Mouse (Mus musculus): ENCODE results near the gene Adtrp. TPM values are rescaled to one million over a fixed set of nuclear protein-coding genes. Genes with fewer than 3 reads are reported as not detected.
A peak's percentile ranks its signal among the peaks of the same experiment; 100 is the strongest.

Gene Adtrp
- 0.68 and 1.2 TPM in 2 replicates for polyA plus RNA-seq (2016; fragmentation: Nextera tagmentation; extraction: Ambion mirVana)

DNA sequence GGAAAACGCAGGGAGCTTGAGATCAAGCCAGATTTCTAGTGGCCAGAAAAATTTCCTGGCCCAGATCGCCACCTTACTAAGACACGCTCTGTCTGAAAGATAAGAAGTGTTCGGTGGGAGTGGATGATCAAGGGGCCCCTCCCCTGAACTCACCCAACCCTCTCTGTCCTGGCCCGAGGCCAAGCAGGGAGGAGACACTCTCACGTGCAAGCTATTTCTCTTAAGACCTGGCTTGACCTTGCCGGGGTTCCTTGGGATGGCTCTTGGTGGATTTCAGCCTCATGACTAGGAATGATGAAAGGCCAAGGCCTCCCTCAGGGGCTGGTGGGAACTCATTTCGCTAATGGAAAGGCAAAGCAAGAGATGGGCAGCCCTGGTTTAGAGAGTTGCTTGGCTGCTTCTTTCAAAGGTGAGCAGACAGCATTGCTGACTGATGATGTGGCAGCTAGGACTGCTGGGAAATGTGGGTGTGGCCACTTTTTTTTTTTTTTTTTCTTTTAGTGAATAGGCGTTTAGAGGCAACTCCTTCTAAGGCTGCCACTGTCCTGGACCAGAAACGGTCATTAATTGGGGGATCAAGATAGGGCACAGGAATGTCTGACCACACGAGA is at the start of gene Adtrp:
TSS of gene Adtrp (minus strand) at position 169 of the 611 bp plus-strand sequence.
- no peaks in the 10 kb centered on the region for H3K9me3 ChIP-seq
- H3K4me1 ChIP-seq, result peaks cover 10% of the 10 kb centered on the region; the same call in 1 of the 2 replicates
- H3K4me3 ChIP-seq, result no peak within 1 kb of the TSS
- H3K4me2 ChIP-seq (replicated peaks), result no peak within 1 kb of the TSS
- H3K27ac ChIP-seq, result 0 out of 2 replicates have a peak within 1 kb of the TSS, but pooled peaks have one; percentile 4
- H3K36me3 ChIP-seq, result no peaks in the 10 kb centered on the region
- H3K27me3 ChIP-seq, result no peaks in the 10 kb centered on the region
- no peak for ATAC-seq (ENCODE audit: insufficient number of reproducible peaks, insufficient read depth, low FRiP score, low TSS enrichment)
- H3K9ac ChIP-seq, result no peak within 1 kb of the TSS
- WGBS, result 63% methylated on average over 11 of the region's 11 CpGs

DNA sequence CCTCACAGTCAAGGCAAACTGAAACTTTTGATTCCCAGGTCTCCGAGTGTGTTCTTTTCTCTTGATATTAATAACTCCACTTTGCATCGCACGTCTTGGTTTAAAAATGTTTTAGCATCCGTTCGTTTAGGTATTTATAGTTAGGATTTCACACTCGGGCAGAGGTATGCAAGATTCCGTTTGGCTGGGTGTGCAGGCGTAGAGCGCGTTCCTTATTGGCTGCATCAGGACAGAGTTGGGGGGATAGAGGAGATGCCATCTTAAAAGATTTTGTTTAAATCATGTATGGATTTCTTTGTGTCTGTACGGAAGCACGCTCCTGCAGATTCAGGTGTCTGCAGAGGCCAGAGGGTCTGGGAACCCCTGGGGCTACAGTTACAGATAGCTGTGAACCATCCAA is 44.5 kb upstream of the Adtrp start:
- Histone ChIP-seq H3K9ac (no peak overlapping the region), H3K27ac (no peak overlapping the region)
- 91% methylated on average over 12 of the region's 12 CpGs for WGBS

DNA sequence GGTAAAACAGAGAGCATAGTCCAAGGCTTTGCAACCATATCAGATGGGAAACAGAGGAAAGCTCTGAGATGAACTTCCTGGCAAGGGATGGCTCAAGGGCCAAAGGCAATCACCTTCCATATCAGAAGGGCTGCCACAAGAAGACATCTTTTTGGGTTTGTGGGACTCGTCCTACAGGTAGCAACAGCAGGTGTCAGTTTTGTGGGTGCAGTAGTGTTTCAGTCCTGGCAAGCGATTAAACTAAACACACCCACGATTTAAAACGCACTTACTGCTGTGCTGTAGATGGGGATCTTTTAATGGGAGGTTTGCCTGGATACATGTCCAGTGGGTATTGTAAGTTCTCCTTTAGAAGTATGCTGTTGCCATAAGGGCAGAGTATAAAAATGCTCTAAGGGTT is 43.1 kb upstream of the Adtrp start:
- Histone ChIP-seq H3K27me3 (no peaks in the 10 kb centered on the region), H3K9me3 (no peaks in the 10 kb centered on the region), H3K9ac (no peak overlapping the region), H3K36me3 (no peaks in the 10 kb centered on the region), H3K4me1 (no peaks in the 10 kb centered on the region), H3K4me3 (no peak overlapping the region), H3K4me2 (replicated peaks) (no peak overlapping the region), H3K27ac (no peak overlapping the region)
- no peak for ATAC-seq (ENCODE audit: insufficient number of reproducible peaks, insufficient read depth, low FRiP score, low TSS enrichment)
- WGBS, result 87% methylated on average over 4 of the region's 4 CpGs

More for the DNA sequence above, 44.5 kb upstream of the Adtrp start:
- Histone ChIP-seq H3K36me3 (no peaks in the 10 kb centered on the region), H3K27me3 (no peaks in the 10 kb centered on the region), H3K9me3 (no peaks in the 10 kb centered on the region), H3K4me1 (no peaks in the 10 kb centered on the region), H3K4me3 (no peak overlapping the region), H3K4me2 (replicated peaks) (no peak overlapping the region)
- no peak for ATAC-seq (ENCODE audit: insufficient number of reproducible peaks, insufficient read depth, low FRiP score, low TSS enrichment)

DNA sequence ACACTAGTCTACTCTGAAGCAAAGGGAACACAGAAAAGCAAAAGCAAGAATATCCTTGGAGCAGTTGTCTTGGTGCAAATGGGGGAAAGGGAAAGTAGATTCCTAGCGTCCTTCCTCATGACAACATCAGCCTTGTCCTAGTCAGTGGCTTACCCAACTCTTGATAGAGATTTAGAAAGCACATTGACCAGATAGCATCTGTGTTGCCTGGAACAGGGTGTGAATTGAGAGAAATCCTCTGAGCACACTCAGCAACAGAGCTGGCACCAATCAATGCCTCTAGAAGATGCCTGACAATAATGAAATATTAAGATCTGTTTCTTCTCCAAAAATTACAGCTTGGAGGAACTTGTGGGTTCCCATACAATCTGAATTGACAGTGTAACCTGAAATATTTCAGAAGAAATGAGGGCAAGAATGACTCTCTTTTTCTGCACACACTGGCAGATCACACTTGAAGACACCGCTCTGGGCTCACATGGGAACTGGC is 42.7 kb upstream of the Adtrp start:
- no peaks in the 10 kb centered on the region for H3K4me1 ChIP-seq
- no peaks in the 10 kb centered on the region for H3K27me3 ChIP-seq
- 88% methylated on average over 2 of the region's 2 CpGs for WGBS
- no peak overlapping the region for H3K4me2 ChIP-seq (replicated peaks)
- H3K36me3 ChIP-seq, result no peaks in the 10 kb centered on the region
- ATAC-seq (ENCODE audit: insufficient number of reproducible peaks, insufficient read depth, low FRiP score, low TSS enrichment), result no peak
- H3K27ac ChIP-seq, result no peak overlapping the region
- no peak overlapping the region for H3K9ac ChIP-seq
- no peak overlapping the region for H3K4me3 ChIP-seq
- no peaks in the 10 kb centered on the region for H3K9me3 ChIP-seq

DNA sequence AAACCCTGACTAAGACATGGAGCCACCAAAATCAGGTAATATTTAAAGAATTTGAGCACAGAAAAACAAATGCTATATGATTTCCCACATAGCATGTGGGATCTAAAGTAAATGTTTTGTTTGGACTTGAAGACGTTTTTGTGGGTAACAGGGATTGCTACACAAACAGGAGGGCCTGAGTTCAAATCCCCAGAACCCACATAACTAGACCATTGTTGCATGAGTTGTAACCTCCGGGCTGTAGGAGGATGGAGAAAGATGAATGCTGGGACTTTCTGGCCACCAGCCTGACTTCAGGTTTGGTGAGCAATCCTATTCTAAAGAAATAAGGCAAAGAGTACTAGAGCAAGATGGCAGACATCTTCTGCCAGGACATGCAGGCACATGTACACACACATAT is 41.2 kb upstream of the Adtrp start:
- H3K27me3 ChIP-seq, result no peaks in the 10 kb centered on the region
- no peaks in the 10 kb centered on the region for H3K4me1 ChIP-seq
- no peaks in the 10 kb centered on the region for H3K36me3 ChIP-seq
- H3K4me2 ChIP-seq (replicated peaks), result no peak overlapping the region
- H3K27ac ChIP-seq, result no peak overlapping the region
- no peak overlapping the region for H3K9ac ChIP-seq
- H3K4me3 ChIP-seq, result no peak overlapping the region
- ATAC-seq (ENCODE audit: insufficient number of reproducible peaks, insufficient read depth, low FRiP score, low TSS enrichment), result no peak
- WGBS, result 81% methylated on average over 2 of the region's 2 CpGs
- no peaks in the 10 kb centered on the region for H3K9me3 ChIP-seq

DNA sequence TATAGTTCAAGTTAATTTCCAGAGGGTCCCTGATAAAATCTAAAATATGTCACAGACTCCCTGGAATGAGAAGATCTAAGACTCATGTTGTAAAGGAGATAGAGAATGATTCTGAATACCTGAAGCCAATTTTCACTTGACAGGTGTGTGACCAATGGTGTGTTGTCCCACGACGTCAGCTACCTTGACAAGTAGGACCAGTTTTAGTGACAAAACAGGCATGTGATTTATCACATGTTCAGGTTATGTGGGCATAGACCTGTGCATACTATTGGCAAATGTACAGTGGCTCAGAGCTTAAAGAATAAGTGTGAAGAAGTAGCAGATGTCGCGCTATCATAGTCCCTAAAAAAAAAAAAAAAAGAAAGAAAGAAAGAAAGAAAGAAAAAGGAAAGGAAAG is 38.6 kb upstream of the Adtrp start:
- 88% methylated on average over 4 of the region's 4 CpGs for WGBS
- no peak overlapping the region for H3K4me2 ChIP-seq (replicated peaks)
- no peak for ATAC-seq (ENCODE audit: insufficient number of reproducible peaks, insufficient read depth, low FRiP score, low TSS enrichment)

DNA sequence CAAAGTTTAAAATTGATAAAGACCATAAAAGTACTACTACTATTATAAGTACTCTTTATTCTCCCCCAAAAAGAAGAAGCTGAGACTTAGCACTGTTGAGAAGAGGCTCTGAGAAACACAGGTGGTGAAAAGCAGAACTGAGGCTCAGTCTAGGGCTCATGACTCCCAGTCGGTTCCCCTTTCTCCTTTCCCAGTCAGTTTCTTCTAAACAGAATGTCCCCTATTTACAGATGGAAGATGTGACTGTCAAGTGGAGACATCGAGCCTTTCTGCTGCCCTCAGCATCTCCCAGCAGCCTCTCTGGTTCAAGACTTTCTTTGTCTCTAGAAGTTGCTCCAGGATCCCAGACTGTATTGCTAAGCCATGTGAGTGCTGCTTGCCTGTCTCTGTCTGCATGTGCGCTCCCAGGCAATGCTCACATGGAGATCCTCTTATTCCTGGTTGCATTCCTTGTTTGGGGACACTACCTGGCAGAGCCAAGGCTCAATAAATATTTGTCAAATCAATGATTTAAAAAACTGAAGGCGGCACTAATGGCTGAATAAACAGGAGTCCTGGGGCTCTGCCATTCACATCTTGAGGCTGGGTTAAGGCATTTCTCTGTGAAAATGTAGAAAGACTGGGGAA is 36.3 kb upstream of the Adtrp start:
- Histone ChIP-seq H3K4me3 (no peak overlapping the region), H3K27me3 (no peaks in the 10 kb centered on the region), H3K9ac (no peak overlapping the region), H3K9me3 (no peaks in the 10 kb centered on the region), H3K4me2 (replicated peaks) (no peak overlapping the region), H3K27ac (no peak overlapping the region), H3K36me3 (no peaks in the 10 kb centered on the region), H3K4me1 (no peaks in the 10 kb centered on the region)
- 78% methylated on average over 4 of the region's 4 CpGs for WGBS
- no peak for ATAC-seq (ENCODE audit: insufficient number of reproducible peaks, insufficient read depth, low FRiP score, low TSS enrichment)

More for the DNA sequence above, 38.6 kb upstream of the Adtrp start:
- no peaks in the 10 kb centered on the region for H3K9me3 ChIP-seq
- H3K36me3 ChIP-seq, result no peaks in the 10 kb centered on the region
- H3K27ac ChIP-seq, result no peak overlapping the region
- no peak overlapping the region for H3K4me3 ChIP-seq
- no peak overlapping the region for H3K9ac ChIP-seq
- no peaks in the 10 kb centered on the region for H3K27me3 ChIP-seq
- no peaks in the 10 kb centered on the region for H3K4me1 ChIP-seq

DNA sequence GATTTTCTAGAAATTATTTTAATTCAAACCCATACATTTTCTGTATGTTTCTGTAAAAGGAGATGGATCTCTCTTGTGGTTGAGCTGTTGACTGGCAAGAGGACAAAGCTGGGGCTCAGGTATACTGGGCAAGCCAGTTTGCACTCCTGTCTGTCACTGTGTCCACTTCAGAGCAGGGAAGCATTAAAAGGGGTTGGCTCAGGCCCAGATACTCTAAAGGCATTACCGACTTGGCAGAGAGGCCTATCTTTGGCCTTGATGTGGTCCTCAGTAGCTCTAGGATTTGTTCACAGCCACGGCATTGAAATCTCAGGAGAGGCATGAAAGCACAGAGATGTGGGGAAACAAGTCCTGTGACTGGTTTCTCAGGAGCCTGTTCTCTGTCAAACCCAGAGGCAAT is 33.7 kb upstream of the Adtrp start:
- 62% methylated on average over 2 of the region's 2 CpGs for WGBS
- Histone ChIP-seq H3K4me1 (no peaks in the 10 kb centered on the region), H3K36me3 (no peaks in the 10 kb centered on the region), H3K9ac (no peak overlapping the region), H3K27me3 (no peaks in the 10 kb centered on the region), H3K4me2 (replicated peaks) (no peak overlapping the region), H3K9me3 (no peaks in the 10 kb centered on the region), H3K27ac (no peak overlapping the region), H3K4me3 (no peak overlapping the region)
- no peak for ATAC-seq (ENCODE audit: insufficient number of reproducible peaks, insufficient read depth, low FRiP score, low TSS enrichment)

DNA sequence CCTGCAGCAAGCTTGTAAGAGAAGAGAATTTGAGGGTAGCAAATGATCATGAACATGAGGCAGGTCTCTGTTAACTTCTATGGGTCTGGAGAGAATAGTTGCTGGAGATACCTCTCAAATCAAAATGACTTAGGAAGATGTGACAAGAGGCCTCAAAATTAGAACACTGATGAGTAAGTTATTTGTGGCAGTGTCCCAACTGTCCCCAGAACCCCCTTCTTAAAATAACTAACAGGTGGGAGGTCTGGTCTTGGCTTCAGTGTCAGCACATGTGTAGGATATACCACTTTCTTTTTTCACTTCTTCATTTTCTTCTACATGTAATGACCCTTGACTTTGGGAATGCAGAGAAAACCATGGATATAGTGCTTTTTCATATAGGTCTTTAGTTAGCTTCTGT is 33.0 kb upstream of the Adtrp start:
- Histone ChIP-seq H3K27me3 (no peaks in the 10 kb centered on the region), H3K4me1 (no peaks in the 10 kb centered on the region), H3K36me3 (no peaks in the 10 kb centered on the region), H3K27ac (no peak overlapping the region), H3K9me3 (no peaks in the 10 kb centered on the region), H3K9ac (no peak overlapping the region), H3K4me2 (replicated peaks) (no peak overlapping the region), H3K4me3 (no peak overlapping the region)
- no peak for ATAC-seq (ENCODE audit: insufficient number of reproducible peaks, insufficient read depth, low FRiP score, low TSS enrichment)

DNA sequence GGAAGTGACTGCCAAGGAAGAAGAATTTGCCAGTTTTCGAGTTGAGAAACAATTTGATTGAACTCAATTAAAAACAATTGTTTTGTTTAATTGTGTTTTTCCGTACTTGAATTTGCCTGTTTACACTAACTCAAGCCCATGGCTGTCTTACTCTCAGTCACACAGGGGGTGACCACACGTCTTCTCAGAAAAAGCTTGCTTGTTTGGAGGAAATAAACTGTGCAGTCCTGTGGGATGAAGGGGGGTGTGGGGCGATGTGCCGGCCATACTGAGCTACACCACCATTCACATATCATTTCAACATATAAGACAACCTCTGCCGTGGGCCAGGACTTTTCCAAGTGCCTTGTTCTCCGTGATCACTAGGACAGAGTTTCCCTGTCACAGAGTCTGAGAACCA is 25.2 kb upstream of the Adtrp start:
- Histone ChIP-seq H3K36me3 (no peaks in the 10 kb centered on the region), H3K27me3 (no peaks in the 10 kb centered on the region), H3K4me2 (replicated peaks) (no peak overlapping the region), H3K4me3 (no peak overlapping the region), H3K4me1 (no peaks in the 10 kb centered on the region), H3K9me3 (no peaks in the 10 kb centered on the region), H3K27ac (no peak overlapping the region), H3K9ac (no peak overlapping the region)
- 53% methylated on average over 7 of the region's 7 CpGs for WGBS
- ATAC-seq (ENCODE audit: insufficient number of reproducible peaks, insufficient read depth, low FRiP score, low TSS enrichment), result no peak

DNA sequence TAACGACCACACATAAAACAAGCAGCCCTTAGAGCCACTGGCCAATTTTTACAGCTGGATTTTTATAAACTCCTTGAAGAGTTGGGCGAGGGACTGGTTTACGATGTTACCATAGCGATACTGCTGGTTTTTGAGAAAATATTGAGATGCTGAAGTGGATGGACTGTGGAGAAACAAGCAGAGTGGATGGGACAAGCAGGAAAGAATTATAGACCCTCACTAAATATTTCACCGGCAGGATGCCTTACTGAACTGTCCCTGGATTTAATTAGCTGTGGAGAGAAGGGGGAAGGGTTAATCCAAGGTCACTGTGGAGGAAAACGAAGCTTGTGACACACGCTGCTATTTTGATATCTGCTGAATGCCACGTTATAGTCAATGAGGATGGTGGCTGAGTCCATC is 24.7 kb upstream of the Adtrp start:
- Histone ChIP-seq H3K36me3 (no peaks in the 10 kb centered on the region), H3K27ac (no peak overlapping the region), H3K4me1 (no peaks in the 10 kb centered on the region), H3K4me2 (replicated peaks) (no peak overlapping the region), H3K4me3 (no peak overlapping the region), H3K9me3 (no peaks in the 10 kb centered on the region), H3K27me3 (no peaks in the 10 kb centered on the region), H3K9ac (no peak overlapping the region)
- WGBS, result 30% methylated on average over 8 of the region's 8 CpGs
- no peak for ATAC-seq (ENCODE audit: insufficient number of reproducible peaks, insufficient read depth, low FRiP score, low TSS enrichment)

DNA sequence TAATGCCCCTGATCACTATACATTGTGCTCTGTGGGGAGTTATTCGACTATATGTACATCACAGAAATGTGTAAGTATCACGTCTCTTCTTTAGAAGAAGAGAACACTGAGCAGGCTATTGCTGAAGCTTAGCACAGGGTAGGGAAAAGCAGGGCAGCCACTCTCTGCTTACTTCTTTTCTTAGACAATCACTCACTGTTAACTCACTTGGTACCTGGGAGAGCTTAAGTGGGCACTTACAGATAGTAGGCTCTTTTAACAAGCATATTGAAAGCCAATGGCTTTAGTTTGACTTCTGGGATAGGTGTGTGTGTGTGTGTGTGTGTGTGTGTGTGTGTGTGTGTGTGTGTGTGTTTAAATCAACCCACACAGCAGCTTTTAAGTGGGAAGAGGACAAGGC is 20.0 kb upstream of the Adtrp start:
- no peak for ATAC-seq (ENCODE audit: insufficient number of reproducible peaks, insufficient read depth, low FRiP score, low TSS enrichment)
- 79% methylated on average over 2 of the region's 2 CpGs for WGBS

More for the DNA sequence above, 20.0 kb upstream of the Adtrp start:
- no peaks in the 10 kb centered on the region for H3K27me3 ChIP-seq
- no peak overlapping the region for H3K9ac ChIP-seq
- H3K36me3 ChIP-seq, result no peaks in the 10 kb centered on the region
- no peak overlapping the region for H3K4me3 ChIP-seq
- no peaks in the 10 kb centered on the region for H3K9me3 ChIP-seq
- H3K4me1 ChIP-seq, result no peaks in the 10 kb centered on the region
- H3K4me2 ChIP-seq (replicated peaks), result no peak overlapping the region
- no peak overlapping the region for H3K27ac ChIP-seq

All from embryonic facial prominence, embryonic 12.5 days (tissue).